Mouse (Mus musculus) embryonic stem cell, embryonic (primary cell): ENCODE measurements around the gene Med19.
"Not testable (repeated sequence)": the region's sequence is repeated elsewhere in the genome, so short reads cannot be mapped to it uniquely, and the experiment has no call there.

Source experiments
- CTCF ChIA-PET, 4 experiments: fragments of 300-600 bp in 2 of 4; fragments of 350-600 bp in 2 of 4; sonication (Branson Sonifier 250); formaldehyde crosslinking; loops; one replicate each; lab custom pipeline; 2022; ENCODE audit warnings: inconsistent platforms in 2 of 4; lab: Charles Lee
- POLR2A ChIA-PET, 4 experiments: fragments of 300-600 bp in 2 of 4; fragments of 350-600 bp in 2 of 4; sonication (Branson Sonifier 250); formaldehyde crosslinking; loops; one replicate each; lab custom pipeline; 2022; ENCODE audit warnings: antibody characterized with exemption in 4 of 4, inconsistent platforms in 1 of 4; lab: Charles Lee

The Med19 gene

GRCm38 (mm10) chr2:84650464-84651195, 27.6 kb upstream of the Med19 start, which contains the start of gene Ctnnd1:
Gene Ctnnd1, minus strand, starts transcription at chr2:84650765.
- CTCF ChIA-PET = interaction anchor here (0.5 to 1.8 kb wide), 15 partner anchors 10 to 226 kb away, joined by 3 to 18 read pairs (median 4); no protein-coding TSS in a partner anchor
- POLR2A ChIA-PET = interaction anchor here (0.5 to 7.7 kb wide), 83 partner anchors 9 to 1006 kb away, joined by 3 to 68 read pairs (median 5); partner anchors contain the start of genes Clp1 (in 1 of the 4), Gm19426 (in 1 of the 4), Gm28635 (in 1 of the 4) and Med19 (in 1 of the 4)

DNA sequence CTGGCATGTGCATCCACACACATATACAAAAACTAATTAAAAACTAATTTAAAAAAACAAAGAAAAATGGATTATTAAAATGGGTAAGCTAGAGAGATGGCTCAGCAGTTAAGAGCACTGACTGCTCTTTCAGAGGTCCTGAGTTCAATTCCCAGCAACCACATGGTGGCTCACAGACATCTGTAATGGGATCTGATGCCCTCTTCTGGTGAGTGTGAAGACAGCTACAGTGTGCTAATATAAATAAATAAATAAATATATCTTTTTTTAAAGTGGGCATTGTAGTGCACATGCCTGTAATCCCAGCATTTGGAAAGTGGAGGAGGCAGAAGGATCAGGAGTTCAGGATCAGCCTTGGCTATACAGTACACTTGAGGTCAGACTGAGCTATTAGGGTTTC, 24.8 kb upstream of the Med19 start:
- ChIA-PET CTCF (interaction anchor here (0.6 to 1.5 kb wide), 11 partner anchors 17 to 198 kb away, joined by 3 to 8 read pairs (median 4); partner anchors contain the start of gene Selenoh (in 1 of the 4)), POLR2A (interaction anchor here in 3 of 4 experiments (0.6 to 5.5 kb wide), 10 partner anchors 10 to 202 kb away, joined by 3 to 30 read pairs (median 5); partner anchors contain the start of gene Selenoh (in 1 of the 3))

GRCm38 (mm10) chr2:84655864-84656263, 22.3 kb upstream of the Med19 start:
- POLR2A ChIA-PET = interaction anchor here in 3 of 4 experiments (0.5 to 5.5 kb wide), 11 partner anchors 9 to 208 kb away, joined by 3 to 30 read pairs (median 3); partner anchors contain the start of gene Selenoh (in 1 of the 3)

DNA sequence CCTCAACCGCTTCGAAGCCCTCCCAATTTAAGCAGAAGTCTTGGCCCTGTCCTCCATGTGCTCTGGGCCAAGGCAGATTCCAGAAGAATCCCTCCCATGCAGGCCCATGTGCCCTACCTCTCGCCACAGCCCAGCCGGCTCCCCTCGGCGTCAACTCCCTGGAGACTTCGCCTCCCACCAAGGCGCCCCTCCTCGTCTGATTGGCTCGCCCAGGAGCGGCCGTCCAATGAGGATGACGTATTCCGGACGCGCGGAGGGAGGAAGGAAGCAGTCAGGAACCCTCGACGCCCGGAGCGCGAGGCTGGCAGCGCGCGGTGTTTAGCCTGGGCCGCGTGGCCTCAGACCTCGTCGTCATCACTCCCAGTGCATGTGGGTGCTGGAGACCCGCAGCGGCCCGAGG, 19.4 kb upstream of the Med19 start, which contains the start of gene Btbd18:
Gene Btbd18, plus strand, starts transcription at position 274 of the 400 bp plus-strand sequence.
- POLR2A ChIA-PET = interaction anchor here in 1 of 4 experiments (0.7 to 1.3 kb wide), 3 partner anchors 10 to 471 kb away, joined by 3 read pairs; no protein-coding TSS in a partner anchor

More at GRCm38 (mm10) chr2:84655864-84656263, 22.3 kb upstream of the Med19 start:
- CTCF ChIA-PET = interaction anchor here in 3 of 4 experiments (0.6 to 1.4 kb wide), 4 partner anchors 18 to 201 kb away, joined by 3 to 9 read pairs (median 4); no protein-coding TSS in a partner anchor

DNA sequence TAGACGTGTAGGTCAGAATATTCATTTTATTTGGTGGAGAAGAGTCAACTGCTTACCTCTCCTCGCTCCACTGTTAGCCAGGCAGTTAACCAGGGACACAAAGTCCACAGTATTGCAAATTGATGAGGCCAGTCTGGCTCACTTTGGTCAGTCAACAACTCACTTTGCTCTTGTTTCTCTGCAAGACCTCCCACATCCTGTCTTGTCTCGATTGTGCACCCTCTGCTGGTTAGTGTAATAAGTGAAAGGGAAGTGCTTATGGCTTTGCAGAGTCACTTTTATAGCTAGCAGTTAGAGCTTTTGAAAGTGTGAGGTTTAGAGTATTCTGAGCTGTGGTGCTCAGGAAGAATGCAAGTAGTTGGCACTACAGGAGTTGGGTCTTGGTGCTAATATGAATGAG, 17.9 kb upstream of the Med19 start:
- ChIA-PET POLR2A (interaction anchor here in 3 of 4 experiments (0.6 to 2.9 kb wide), 20 partner anchors 9 to 206 kb away, joined by 3 to 21 read pairs (median 5); partner anchors contain the start of genes Ctnnd1 (in 2 of the 3), Selenoh (in 2 of the 3), Gm28635 (in 1 of the 3) and Med19 (in 1 of the 3)), CTCF (interaction anchor here (0.6 to 2.3 kb wide), 26 partner anchors 8 to 210 kb away, joined by 3 to 28 read pairs (median 4); partner anchors contain the start of genes Ctnnd1 (in 1 of the 4), Med19 (in 1 of the 4) and Tfpi (in 1 of the 4))

More for the DNA sequence above, 19.4 kb upstream of the Med19 start, which contains the start of gene Btbd18:
- CTCF ChIA-PET = no interaction called here

- ChIA-PET CTCF (interaction anchor here (0.5 to 2.3 kb wide), 16 partner anchors 12 to 227 kb away, joined by 3 to 11 read pairs (median 4); partner anchors contain the start of gene Ctnnd1 (in 1 of the 4)), POLR2A (interaction anchor here in 2 of 4 experiments (0.7 to 4.4 kb wide), 5 partner anchors 7 to 80 kb away, joined by 3 to 30 read pairs (median 3); partner anchors contain the start of gene Ctnnd1 (in 1 of the 2))
Measured at GRCm38 (mm10) chr2:84662866-84663265, 15.3 kb upstream of the Med19 start.

DNA sequence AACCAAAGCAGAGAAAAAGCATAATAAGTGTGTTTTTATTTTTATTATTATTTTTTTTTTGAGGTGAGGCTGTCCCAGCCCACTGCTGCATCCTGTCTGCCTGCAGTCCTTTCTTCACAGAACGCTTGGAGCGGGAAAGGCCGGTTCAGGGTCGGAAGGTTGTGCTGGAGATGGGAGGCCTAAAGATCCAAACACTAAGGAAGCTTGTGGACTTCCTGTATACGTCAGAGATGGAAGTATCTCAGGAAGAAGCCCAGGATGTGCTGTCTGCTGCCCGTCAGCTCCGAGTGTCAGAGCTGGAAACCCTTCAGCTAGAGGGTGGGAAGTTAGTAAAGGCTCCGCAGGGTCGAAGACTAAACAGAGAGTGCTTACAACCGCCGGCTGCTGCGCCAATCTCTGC, 12.1 kb upstream of the Med19 start:
- CTCF ChIA-PET = no interaction called here
- POLR2A ChIA-PET = interaction anchor here in 3 of 4 experiments (0.6 to 8.3 kb wide), 34 partner anchors 11 to 209 kb away, joined by 3 to 76 read pairs (median 4); partner anchors contain the start of genes Ctnnd1 (in 2 of the 3), Gm28635 (in 2 of the 3), Clp1 (in 1 of the 3) and Med19 (in 1 of the 3)

DNA sequence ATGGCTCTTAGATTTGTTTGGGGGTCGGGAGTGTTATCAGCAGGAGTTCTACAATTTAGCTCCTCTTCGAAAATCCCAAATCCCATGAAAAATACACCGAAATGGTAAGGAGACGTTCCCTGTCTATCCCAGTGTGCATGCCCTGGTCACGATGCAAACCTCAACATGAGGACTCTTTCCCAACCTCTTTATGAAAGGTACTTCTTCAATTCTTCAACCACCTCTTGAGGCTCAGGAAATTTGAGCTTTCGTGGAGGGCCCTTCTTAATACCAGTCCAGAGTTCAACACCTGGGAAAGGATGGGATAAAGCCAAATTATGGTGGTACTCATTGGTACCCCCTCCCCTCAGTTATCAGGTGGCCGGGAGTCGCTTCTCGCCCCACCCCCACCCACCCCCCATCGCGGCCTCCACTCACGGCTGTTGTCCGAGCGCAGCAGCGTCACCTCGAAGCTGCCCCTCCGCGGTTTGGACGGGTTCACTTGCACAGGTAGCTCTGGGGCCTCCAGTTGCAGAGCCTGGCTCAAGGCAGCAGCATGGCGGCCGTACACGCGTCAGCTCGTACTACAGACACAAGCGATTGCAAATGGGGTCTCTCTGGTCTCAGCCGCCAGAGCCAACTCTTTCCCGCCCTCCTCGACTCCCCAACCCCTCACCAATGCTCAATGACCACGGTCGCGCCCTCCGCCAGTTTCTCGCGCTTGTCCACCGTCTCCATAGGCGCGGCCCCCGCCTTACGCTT, 8.2 kb upstream of the Med19 start:
- POLR2A ChIA-PET = interaction anchor here in 3 of 4 experiments (0.6 to 8.3 kb wide), 76 partner anchors 8 to 875 kb away, joined by 3 to 76 read pairs (median 4); partner anchors contain the start of genes Ctnnd1 (in 2 of the 3), Gm19426 (in 2 of the 3), Gm28635 (in 2 of the 3) and Med19 (in 2 of the 3)
- CTCF ChIA-PET = interaction anchor here in 2 of 4 experiments (0.6 to 1.0 kb wide), 5 partner anchors 16 to 349 kb away, joined by 3 read pairs; partner anchors contain the start of gene Ube2l6 (in 1 of the 2)

DNA sequence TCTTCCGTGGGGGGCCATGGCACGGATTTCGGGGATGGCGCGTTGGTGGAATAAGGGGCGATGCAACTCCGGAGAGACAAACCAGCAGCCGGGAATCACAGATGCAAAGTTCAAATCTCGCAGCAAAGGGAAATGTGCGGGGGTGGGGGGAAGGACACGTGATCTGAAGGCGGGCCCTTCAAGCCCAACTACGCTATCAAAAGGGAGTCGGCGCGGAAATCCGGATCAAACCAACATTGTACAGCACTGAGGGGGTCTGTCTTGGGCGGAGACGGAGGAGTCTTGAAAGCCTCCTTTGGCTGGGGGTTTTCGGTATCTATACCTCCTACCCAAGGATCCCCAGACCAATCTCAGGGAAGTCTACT, 7.7 kb upstream of the Med19 start, which contains the start of gene Selenoh:
Gene Selenoh, minus strand, starts transcription at position 202 of the 365 bp plus-strand sequence.
- ChIA-PET CTCF (interaction anchor here in 2 of 4 experiments (0.6 to 0.7 kb wide), 3 partner anchors 17 to 348 kb away, joined by 3 read pairs; no protein-coding TSS in a partner anchor), POLR2A (interaction anchor here in 3 of 4 experiments (0.6 to 8.3 kb wide), 51 partner anchors 8 to 876 kb away, joined by 3 to 76 read pairs (median 5); partner anchors contain the start of genes Gm19426 (in 2 of the 3), Timm10 (in 2 of the 3), Clp1 (in 1 of the 3) and Ctnnd1 (in 1 of the 3))

GRCm38 (mm10) chr2:84671535-84671934, 6.7 kb upstream of the Med19 start:
- CTCF ChIA-PET = not testable (repeated sequence)
- POLR2A ChIA-PET = interaction anchor here in 2 of 4 experiments (0.7 to 8.3 kb wide), 10 partner anchors 10 to 212 kb away, joined by 3 to 76 read pairs (median 10); partner anchors contain the start of genes Gm19426 (in 2 of the 2) and Ube2l6 (in 1 of the 2)

DNA sequence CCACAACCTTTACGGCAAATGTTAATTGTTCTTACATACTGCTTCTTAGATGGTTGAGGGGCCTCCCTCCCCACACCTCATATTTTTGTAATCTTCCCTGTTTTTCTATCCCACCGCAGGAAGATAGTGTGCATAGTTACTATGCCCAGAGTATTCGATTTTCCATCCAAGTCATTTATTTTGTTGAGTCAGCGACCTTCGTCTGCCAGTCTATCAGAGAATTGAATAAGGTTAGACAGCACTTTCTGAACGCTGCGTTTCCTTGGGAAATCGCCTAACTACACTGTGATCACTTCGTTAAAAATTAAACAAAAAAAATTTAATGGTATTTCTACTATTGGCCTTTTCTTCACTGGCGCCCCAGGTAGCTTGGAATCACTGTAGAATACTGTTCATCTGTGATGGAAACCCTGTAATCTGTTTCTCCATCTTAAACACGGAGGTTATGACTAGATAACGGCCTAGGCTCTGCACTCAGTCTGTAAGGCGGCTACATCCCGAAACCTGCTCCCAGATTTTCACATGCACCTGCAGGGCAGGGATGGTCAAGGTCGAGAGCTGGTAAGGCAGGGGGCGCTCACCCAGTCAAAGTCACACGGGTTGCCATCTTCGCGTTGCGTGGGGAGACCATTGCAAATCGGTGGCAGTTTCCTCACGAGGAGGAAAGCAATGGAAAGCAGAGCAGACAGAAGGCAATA, 783 bp upstream of the Med19 start:
- ChIA-PET CTCF (interaction anchor here in 3 of 4 experiments (0.5 to 1.2 kb wide), 4 partner anchors 25 to 223 kb away, joined by 3 to 5 read pairs (median 4); no protein-coding TSS in a partner anchor), POLR2A (interaction anchor here in 3 of 4 experiments (0.5 to 2.6 kb wide), 33 partner anchors 8 to 191 kb away, joined by 3 to 16 read pairs (median 4); partner anchors contain the start of genes Clp1 (in 2 of the 3), Ctnnd1 (in 2 of the 3), Gm19426 (in 1 of the 3) and Serping1 (in 1 of the 3))

DNA sequence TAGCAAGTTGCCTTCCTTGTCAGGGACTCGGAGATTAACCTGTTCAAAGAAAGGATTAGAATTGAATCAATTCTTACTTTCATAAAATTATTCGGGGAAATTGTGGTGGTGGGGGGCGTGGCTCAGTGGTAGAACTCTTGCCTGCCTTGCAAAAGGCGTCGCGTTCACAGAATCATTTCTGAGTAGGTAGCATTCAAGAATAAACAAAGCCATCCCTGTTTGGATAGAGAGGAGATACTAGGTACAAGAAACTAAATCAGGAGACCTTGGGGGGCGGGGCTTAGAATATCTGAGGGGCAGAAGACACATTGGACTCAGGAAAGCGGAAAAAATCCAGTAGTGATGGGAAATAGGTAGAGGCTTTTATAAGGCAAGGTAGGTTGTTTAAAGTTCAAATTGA, 814 bp downstream of the Med19 start, which contains the start of gene Tmx2:
Gene Tmx2, minus strand, starts transcription at position 125 of the 400 bp plus-strand sequence.
- POLR2A ChIA-PET = interaction anchor here in 1 of 4 experiments (1.0 to 1.4 kb wide), 4 partner anchors 10 to 36 kb away, joined by 3 to 7 read pairs (median 4); no protein-coding TSS in a partner anchor
- CTCF ChIA-PET = no interaction called here

- CTCF ChIA-PET = no interaction called here
- POLR2A ChIA-PET = interaction anchor here in 2 of 4 experiments (0.6 to 1.6 kb wide), 6 partner anchors 14 to 121 kb away, joined by 3 to 4 read pairs (median 3); no protein-coding TSS in a partner anchor
Measured at GRCm38 (mm10) chr2:84682605-84683183, 4.5 kb downstream of the Med19 start.

GRCm38 (mm10) chr2:84688080-84688844, 10.1 kb downstream of the Med19 start:
- CTCF ChIA-PET = interaction anchor here in 1 of 4 experiments (0.6 kb wide), 1 partner anchor 27 kb away, joined by 3 read pairs; no protein-coding TSS in a partner anchor
- POLR2A ChIA-PET = interaction anchor here in 2 of 4 experiments (0.7 to 2.3 kb wide), 15 partner anchors 8 to 122 kb away, joined by 3 to 11 read pairs (median 4); partner anchors contain the start of genes Gm28635 (in 2 of the 2), Med19 (in 2 of the 2), Clp1 (in 1 of the 2) and Selenoh (in 1 of the 2)
